Mouse (Mus musculus): ENCODE data around the gene Gm21319. TPM values are rescaled to one million over a fixed set of nuclear protein-coding genes. Genes with fewer than 3 reads are reported as not detected.
"Not testable (repeated sequence)": the region's sequence is repeated elsewhere in the genome, so short reads cannot be mapped to it uniquely, and the experiment has no call there.

Gene Gm21319
- not detected in 2 replicates for polyA plus RNA-seq (2012; rRNA removed)

GRCm38 (mm10) chr12:87775655-87776054, at the start of gene Gm21319:
Gene Gm21319 (minus strand): TSS chr12:87775755.
- DNase-seq (ENCODE audit: low read depth): not testable (repeated sequence)

GRCm38 (mm10) chr12:87816277-87816676, 40.7 kb upstream of the Gm21319 start, which contains the start of gene BB287469:
Gene BB287469 (plus strand): TSS chr12:87816577.
- not testable (repeated sequence) for DNase-seq (ENCODE audit: low read depth)

- DNase-seq (ENCODE audit: low read depth): not testable (repeated sequence)
These were observed 22.4 kb upstream of the Gm21319 start for GRCm38 (mm10) chr12:87797971-87798370.

GRCm38 (mm10) chr12:87795212-87795611, 19.7 kb upstream of the Gm21319 start, which contains the start of gene Gm21936:
Gene Gm21936 (plus strand): TSS chr12:87795512.
- peak; percentile 19 for DNase-seq (ENCODE audit: low read depth)

Other genes starting within 250 kb of the Gm21319 start
- gene Oog1, start 173.1 kb downstream of the Gm21319 start, polyA plus RNA-seq (2012; rRNA removed): not detected in 2 replicates
- gene Gm4027, start 156.9 kb downstream of the Gm21319 start, polyA plus RNA-seq (2012; rRNA removed): not detected in 2 replicates
- not detected in 2 replicates for gene Gm16381, start 131.1 kb downstream of the Gm21319 start, polyA plus RNA-seq (2012; rRNA removed)
- not detected in 2 replicates for gene Gm21936, start 19.8 kb upstream of the Gm21319 start, polyA plus RNA-seq (2012; rRNA removed)
- not detected in 2 replicates for gene BB287469, start 40.8 kb upstream of the Gm21319 start, polyA plus RNA-seq (2012; rRNA removed)
- not detected in 2 replicates for gene Gm2001, start 66.6 kb upstream of the Gm21319 start, polyA plus RNA-seq (2012; rRNA removed)
- not detected in 2 replicates for gene Gm2016, start 98.3 kb upstream of the Gm21319 start, polyA plus RNA-seq (2012; rRNA removed)
- not detected in 2 replicates for gene Gm2022, start 119.6 kb upstream of the Gm21319 start, polyA plus RNA-seq (2012; rRNA removed)
- not detected in 2 replicates for gene Gm2035, start 144.1 kb upstream of the Gm21319 start, polyA plus RNA-seq (2012; rRNA removed)
- not detected in 2 replicates for gene Gm2042, start 178.3 kb upstream of the Gm21319 start, polyA plus RNA-seq (2012; rRNA removed)
- gene Gm2075, start 236.1 kb upstream of the Gm21319 start, polyA plus RNA-seq (2012; rRNA removed): not detected in 2 replicates
- not detected in 2 replicates for gene Gm6803, start 243.0 kb upstream of the Gm21319 start, polyA plus RNA-seq (2012; rRNA removed)